Mouse (Mus musculus) neutrophil, adult 5-6 weeks (primary cell): Measurements from ENCODE around the gene Rpl39. TPM values are rescaled to one million over a fixed set of nuclear protein-coding genes. Genes with fewer than 3 reads are reported as not detected.
A peak's percentile ranks its signal among the peaks of the same experiment; 100 is the strongest.
"Not testable (repeated sequence)": the region's sequence is repeated elsewhere in the genome, so short reads cannot be mapped to it uniquely, and the experiment has no call there.

Experiments used
- ATAC-seq: fragments of 151-379, 151-347 bp; 2 replicates; pipeline ENCODE4 v1.8.0; 2017; ENCODE audit warnings: mild to moderate bottlenecking, moderate TSS enrichment; ENCODE audit not compliant: insufficient number of reproducible peaks, poor library complexity, low FRiP score, severe bottlenecking; ENCODE audit errors: extremely low read depth
- total RNA-seq: library from RNA; stranded (forward); fragments of 200-1000 nt; gene quantifications from 2 replicates; pipeline ENCODE4 v1.2.3, GENCODE M21; 2017

Rpl39 gene
- 888 and 1,013 TPM in 2 replicates for total RNA-seq

- peak; percentile 91 for ATAC-seq
These were observed at the start of gene Rpl39 for GRCm38 (mm10) chrX:37084927-37085660. TSS of gene Rpl39 (minus strand) at chrX:37085402.

- peak; percentile 97 for ATAC-seq
These were observed 41.6 kb upstream of the Rpl39 start, which contains the start of gene Nkap for GRCm38 (mm10) chrX:37126671-37127358. TSS of gene Nkap (plus strand) at chrX:37126795.

GRCm38 (mm10) chrX:37125511-37125910 is 40.3 kb upstream of the Rpl39 start:
- ATAC-seq, result no peak

GRCm38 (mm10) chrX:37120212-37120611 is 35.0 kb upstream of the Rpl39 start:
- ATAC-seq, result peak; percentile 55; the same call in 1 of the 2 replicates

GRCm38 (mm10) chrX:37119585-37119984 is 34.4 kb upstream of the Rpl39 start:
- ATAC-seq, result no peak

GRCm38 (mm10) chrX:37117085-37117484 is 31.9 kb upstream of the Rpl39 start:
- no peak for ATAC-seq

GRCm38 (mm10) chrX:37110881-37111193 is 25.6 kb upstream of the Rpl39 start:
- ATAC-seq, result no peak

GRCm38 (mm10) chrX:37110193-37110880 is 25.1 kb upstream of the Rpl39 start, which contains the start of gene Upf3b:
TSS of gene Upf3b (minus strand) at chrX:37110322.
- ATAC-seq, result peak; percentile 98

GRCm38 (mm10) chrX:37109526-37110192 is 24.5 kb upstream of the Rpl39 start:
- ATAC-seq, result peak; percentile 20

GRCm38 (mm10) chrX:37103826-37104225 is 18.6 kb upstream of the Rpl39 start:
- ATAC-seq, result no peak

GRCm38 (mm10) chrX:37098681-37099080 is 13.5 kb upstream of the Rpl39 start:
- no peak for ATAC-seq

- ATAC-seq, result no peak
These were observed 10.0 kb upstream of the Rpl39 start for GRCm38 (mm10) chrX:37095106-37095768.

- ATAC-seq, result no peak
These were observed 6.3 kb upstream of the Rpl39 start for GRCm38 (mm10) chrX:37091457-37091856.

- no peak for ATAC-seq
These were observed 3.6 kb upstream of the Rpl39 start for GRCm38 (mm10) chrX:37088778-37089177.

GRCm38 (mm10) chrX:37085665-37086064 is 463 bp upstream of the Rpl39 start:
- ATAC-seq, result no peak

- ATAC-seq, result no peak
These were observed 780 bp downstream of the Rpl39 start for GRCm38 (mm10) chrX:37084318-37084926.

GRCm38 (mm10) chrX:37081194-37081593 is 4.0 kb downstream of the Rpl39 start:
- no peak for ATAC-seq

GRCm38 (mm10) chrX:37080345-37080744 is 4.9 kb downstream of the Rpl39 start:
- not testable (repeated sequence) for ATAC-seq
